Mouse (Mus musculus) embryonic facial prominence, embryonic 11.5 days (tissue): Measurements from ENCODE around the gene Pim1. TPM values are rescaled to one million over a fixed set of nuclear protein-coding genes. Genes with fewer than 3 reads are reported as not detected.

Experiments used
- ATAC-seq: fragments of 200-750 bp; cut with Nextera tagmentation; replicated peaks from 2 replicates; pipeline ENCODE4 v1.8.0; 2017; ENCODE audit warnings: low read depth; ENCODE audit not compliant: insufficient number of reproducible peaks, low FRiP score, low TSS enrichment
- DNase-seq: peaks from one replicate; pipeline ENCODE4 v3.0.0-alpha.2; 2015; ENCODE audit warnings: low spot score
- H3K27ac ChIP-seq: fragments of 300-500 bp; sonication (generic); replicated peaks from 2 replicates; pipeline ENCODE4 v1.5.1; 2014; ENCODE audit warnings: mild to moderate bottlenecking, low read depth, low read length, control low read depth
- H3K27me3 ChIP-seq: fragments of 300-500 bp; sonication (generic); 2 replicates; pipeline ENCODE4 v1.6.1; 2014; ENCODE audit warnings: mild to moderate bottlenecking, low read length, moderate library complexity, mixed read lengths; ENCODE audit not compliant: control insufficient read depth, insufficient read depth
- H3K36me3 ChIP-seq: fragments of 300-500 bp; sonication (generic); replicated peaks from 2 replicates; pipeline ENCODE4 v1.6.1; 2014; ENCODE audit warnings: low read depth, mild to moderate bottlenecking, low read length, moderate library complexity, mixed read lengths; ENCODE audit not compliant: control insufficient read depth, insufficient read depth
- H3K4me1 ChIP-seq: fragments of 300-500 bp; sonication (generic); 2 replicates; pipeline ENCODE4 v1.6.1; 2014; ENCODE audit warnings: low read length, mixed read lengths; ENCODE audit not compliant: control insufficient read depth, insufficient read depth
- H3K4me2 ChIP-seq: fragments of 300-500 bp; sonication (generic); 2 replicates; pipeline ENCODE4 v1.6.1; 2014; ENCODE audit warnings: low read depth, mild to moderate bottlenecking, control low read depth, low read length, moderate library complexity
- H3K4me3 ChIP-seq: fragments of 300-500 bp; sonication (generic); 2 replicates; pipeline ENCODE4 v1.5.1; 2014; ENCODE audit warnings: low read depth, low read length, control low read depth
- H3K9ac ChIP-seq: fragments of 300-500 bp; sonication (generic); replicated peaks from 2 replicates; pipeline ENCODE4 v1.6.1; 2014; ENCODE audit warnings: mild to moderate bottlenecking, control low read depth, low read length
- H3K9me3 ChIP-seq: fragments of 300-500 bp; sonication (generic); replicated peaks from 2 replicates; pipeline ENCODE4 v1.6.1; 2016; ENCODE audit warnings: mild to moderate bottlenecking, low read length, inconsistent platforms, mixed read lengths; ENCODE audit not compliant: control insufficient read depth
- whole genome bisulfite sequencing: fragments of 180-500 bp; shearing (Covaris S2); extraction: QIAGEN DNeasy Blood & Tissue Kit; methylation state at CpG from one replicate; pipeline ENCODE4 v1.1.7; 2014; 5-methylcytosine and 5-hydroxymethylcytosine counted together
- polyA plus RNA-seq: library from polyadenylated mRNA; unstranded; fragments of >200 nt; fragmentation: Nextera tagmentation; extraction: Ambion mirVana; gene quantifications from 2 replicates; pipeline ENCODE4 v1.2.1, GENCODE M21; 2014

Gene Pim1
- polyA plus RNA-seq, 1 experiment from 2014 or later: 19.2 TPM

- Histone ChIP-seq H3K36me3 (no peaks in the 10 kb centered on the region), H3K4me1 (no peaks in the 10 kb centered on the region), H3K27me3 (no peaks in the 10 kb centered on the region), H3K9ac (no peak overlapping the region), H3K4me3 (no peak overlapping the region), H3K27ac (no peak overlapping the region), H3K9me3 (no peaks in the 10 kb centered on the region), H3K4me2 (no peak overlapping the region)
- DNase-seq (no peak), ATAC-seq (no peak)
- WGBS: 88% methylated on average over 2 of the region's 2 CpGs
Observed at GRCm38 (mm10) chr17:29484431-29484830, 6.1 kb upstream of the Pim1 start.

- Histone ChIP-seq H3K4me3 (no peak overlapping the region), H3K27ac (no peak overlapping the region), H3K36me3 (no peaks in the 10 kb centered on the region), H3K27me3 (no peaks in the 10 kb centered on the region), H3K9me3 (no peaks in the 10 kb centered on the region), H3K4me1 (no peaks in the 10 kb centered on the region), H3K4me2 (no peak overlapping the region), H3K9ac (no peak overlapping the region)
- no peak for ATAC-seq
- 78% methylated on average over 3 of the region's 3 CpGs for WGBS
- no peak for DNase-seq
Observed at GRCm38 (mm10) chr17:29485336-29486233, 5.0 kb upstream of the Pim1 start.

- no peak for ATAC-seq
- no peak overlapping the region for H3K4me3 ChIP-seq
- WGBS: 80% methylated on average over 8 of the region's 8 CpGs
- no peak for DNase-seq
- H3K27ac ChIP-seq: no peak overlapping the region
- H3K4me1 ChIP-seq: no peaks in the 10 kb centered on the region
- H3K9me3 ChIP-seq: no peaks in the 10 kb centered on the region
- H3K27me3 ChIP-seq: no peaks in the 10 kb centered on the region
- no peaks in the 10 kb centered on the region for H3K36me3 ChIP-seq
- no peak overlapping the region for H3K4me2 ChIP-seq
- no peak overlapping the region; the same call in 1 of the 2 replicates for H3K9ac ChIP-seq
Observed at GRCm38 (mm10) chr17:29488257-29488977, 2.1 kb upstream of the Pim1 start.

GRCm38 (mm10) chr17:29488978-29489970 is 1.3 kb upstream of the Pim1 start:
- DNase-seq (peak; percentile 68), ATAC-seq (no peak)
- H3K27ac ChIP-seq: peak overlapping the region; percentile 86
- H3K9me3 ChIP-seq: no peaks in the 10 kb centered on the region
- peak overlapping the region; percentile 84 for H3K9ac ChIP-seq
- no peaks in the 10 kb centered on the region for H3K36me3 ChIP-seq
- H3K4me1 ChIP-seq: no peaks in the 10 kb centered on the region
- 6% methylated on average over 30 of the region's 30 CpGs for WGBS
- H3K27me3 ChIP-seq: no peaks in the 10 kb centered on the region
- H3K4me3 ChIP-seq: peak overlapping the region; percentile 98
- peak overlapping the region; percentile 80 for H3K4me2 ChIP-seq

GRCm38 (mm10) chr17:29489971-29490712 is 411 bp upstream of the Pim1 start:
- no peaks in the 10 kb centered on the region for H3K4me1 ChIP-seq

DNA sequence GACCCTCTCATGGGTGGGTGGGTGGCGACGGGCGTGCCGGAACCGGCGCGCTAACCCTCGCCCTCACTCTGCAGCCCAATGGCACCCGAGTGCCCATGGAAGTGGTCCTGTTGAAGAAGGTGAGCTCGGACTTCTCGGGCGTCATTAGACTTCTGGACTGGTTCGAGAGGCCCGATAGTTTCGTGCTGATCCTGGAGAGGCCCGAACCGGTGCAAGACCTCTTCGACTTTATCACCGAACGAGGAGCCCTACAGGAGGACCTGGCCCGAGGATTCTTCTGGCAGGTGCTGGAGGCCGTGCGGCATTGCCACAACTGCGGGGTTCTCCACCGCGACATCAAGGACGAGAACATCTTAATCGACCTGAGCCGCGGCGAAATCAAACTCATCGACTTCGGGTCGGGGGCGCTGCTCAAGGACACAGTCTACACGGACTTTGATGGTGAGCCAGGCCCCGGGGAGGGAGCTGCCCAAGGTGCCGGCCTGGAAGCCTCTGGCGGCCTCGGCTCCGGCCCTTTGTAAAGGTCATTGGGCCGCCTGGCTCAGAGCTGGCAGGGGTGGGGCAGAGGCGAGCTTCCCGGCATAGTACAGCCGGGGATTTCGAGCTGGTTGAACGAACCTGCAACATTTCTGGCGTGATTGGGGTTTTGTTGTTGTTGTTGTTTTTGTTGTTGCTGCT is 1.2 kb downstream of the Pim1 start:
- H3K27me3 ChIP-seq: no peaks in the 10 kb centered on the region
- H3K9ac ChIP-seq: peak overlapping the region; percentile 94

More at GRCm38 (mm10) chr17:29489971-29490712, 411 bp upstream of the Pim1 start:
- H3K36me3 ChIP-seq: no peaks in the 10 kb centered on the region; the same call in 1 of the 2 replicates
- peak overlapping the region; percentile 84 for H3K9ac ChIP-seq
- H3K27me3 ChIP-seq: no peaks in the 10 kb centered on the region
- peak; percentile 100 for DNase-seq
- H3K27ac ChIP-seq: peak overlapping the region; percentile 86
- no peaks in the 10 kb centered on the region for H3K9me3 ChIP-seq
- ATAC-seq: peak; percentile 83
- peak overlapping the region; percentile 80 for H3K4me2 ChIP-seq
- WGBS: under 1% methylated on average over 63 of the region's 68 CpGs
- peak overlapping the region; percentile 98 for H3K4me3 ChIP-seq

More for the DNA sequence above, 1.2 kb downstream of the Pim1 start:
- H3K4me2 ChIP-seq: peak overlapping the region; percentile 80
- no peaks in the 10 kb centered on the region for H3K4me1 ChIP-seq
- no peak; the same call in 1 of the 2 replicates for ATAC-seq
- peak overlapping the region; percentile 93 for H3K27ac ChIP-seq
- WGBS: under 1% methylated on average over 48 of the region's 48 CpGs
- no peaks in the 10 kb centered on the region for H3K9me3 ChIP-seq
- no peaks in the 10 kb centered on the region; the same call in 1 of the 2 replicates for H3K36me3 ChIP-seq
- peak; percentile 49 for DNase-seq
- peak overlapping the region; percentile 98 for H3K4me3 ChIP-seq
